Mouse (Mus musculus): ENCODE measurements around the gene Dennd5b. TPM values are rescaled to one million over a fixed set of nuclear protein-coding genes. Genes with fewer than 3 reads are reported as not detected.

Gene Dennd5b
- total RNA-seq, 1 experiment: 11.5 TPM

DNA sequence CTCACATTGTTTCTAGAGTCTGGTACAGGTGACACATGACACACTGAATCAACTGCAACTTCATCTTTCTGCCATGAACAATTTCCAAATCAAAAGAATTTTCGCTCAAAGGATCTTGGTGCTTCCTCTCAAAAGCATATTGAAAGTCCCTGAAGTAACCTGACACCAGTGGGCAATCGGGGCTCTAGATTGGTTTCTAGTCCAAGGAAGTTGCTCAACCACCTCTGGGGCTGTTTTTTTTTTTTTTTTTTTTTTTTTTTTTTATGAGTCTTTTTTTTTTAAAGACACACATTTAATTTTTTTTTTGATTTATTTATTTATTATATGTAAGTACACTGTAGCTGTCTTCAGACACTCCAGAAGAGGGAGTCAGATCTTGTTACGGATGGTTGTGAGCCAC is 121.0 kb downstream of the Dennd5b start:
- Histone ChIP-seq H3K4me3 (ENCODE audit: insufficient read depth in 1 of 2, low read depth in 1 of 2, low read length in 2 of 2, poor library complexity in 1 of 2, severe bottlenecking in 1 of 2) (no peak overlapping the region), H3K4me1 (ENCODE audit: control insufficient read depth in 2 of 2, insufficient read depth in 2 of 2, low read length in 2 of 2, poor library complexity in 1 of 2) (peaks cover 9 to 10% of the 10 kb centered on the region in 2 experiments), H3K9ac (ENCODE audit: insufficient read depth, low read depth, low read length, poor library complexity, severe bottlenecking) (no peak overlapping the region), H3K27ac (ENCODE audit: insufficient read depth, low read depth, low read length, poor library complexity, severe bottlenecking) (no peak overlapping the region), H3K9me3 (ENCODE audit: control insufficient read depth, insufficient read depth, low read depth, low read length) (no peaks in the 10 kb centered on the region), H3K36me3 (ENCODE audit: control insufficient read depth, insufficient read depth, low read length, poor library complexity, severe bottlenecking) (no peaks in the 10 kb centered on the region)
- no peak for DNase-seq (ENCODE audit: low read depth, low spot score)
- no peak for TF ChIP-seq ZC3H11A (IDR thresholded peaks at IDR 0.05; ENCODE audit: borderline replicate concordance, low read depth, low read length)
- no peak for TF ChIP-seq MAFK (IDR thresholded peaks at IDR 0.05; ENCODE audit: insufficient read depth, low read depth, low read length)
- no peak for TF ChIP-seq CHD2 (IDR thresholded peaks at IDR 0.05; ENCODE audit: low read depth, low read length)
- TF ChIP-seq HCFC1 (IDR thresholded peaks at IDR 0.05; ENCODE audit: borderline replicate concordance, insufficient read depth, low read length): no peak
- peak; percentile 88 for TF ChIP-seq ZNF384 (IDR thresholded peaks at IDR 0.05; ENCODE audit: low read depth, low read length)
- in situ Hi-C loops (cut with MboI; ENCODE audit: low sequenced_read_pairs in 2 of 2, unreplicated experiment in 2 of 2): no loop called here

DNA sequence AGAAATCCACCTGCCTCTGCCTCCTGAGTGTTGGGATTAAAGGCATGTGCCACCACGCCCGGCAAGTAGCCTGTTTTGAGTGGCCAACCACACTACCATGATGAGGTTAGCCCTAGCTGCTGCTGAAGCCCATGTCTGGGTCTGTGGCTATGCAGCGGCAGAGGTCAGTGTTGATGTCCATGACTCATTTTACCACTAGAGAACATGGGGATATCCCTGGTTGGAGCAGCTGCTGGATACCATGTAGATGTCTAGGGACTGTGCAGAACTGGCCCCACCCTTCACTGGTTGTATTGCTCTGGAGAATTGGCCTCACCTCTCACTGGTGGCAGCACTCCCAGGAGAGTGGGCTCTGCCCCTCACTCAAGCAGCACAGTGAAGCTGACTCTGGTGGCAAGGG is 126.4 kb downstream of the Dennd5b start:
- Histone ChIP-seq H3K36me3 (ENCODE audit: control insufficient read depth, insufficient read depth, low read length, poor library complexity, severe bottlenecking) (no peaks in the 10 kb centered on the region), H3K4me3 (ENCODE audit: insufficient read depth in 1 of 2, low read depth in 1 of 2, low read length in 2 of 2, poor library complexity in 1 of 2, severe bottlenecking in 1 of 2) (no peak overlapping the region), H3K9ac (ENCODE audit: insufficient read depth, low read depth, low read length, poor library complexity, severe bottlenecking) (no peak overlapping the region), H3K4me1 (ENCODE audit: control insufficient read depth in 2 of 2, insufficient read depth in 2 of 2, low read length in 2 of 2, poor library complexity in 1 of 2) (peaks cover 5 to 6% of the 10 kb centered on the region in 2 experiments; a peak in 3 of 4 replicates), H3K9me3 (ENCODE audit: control insufficient read depth, insufficient read depth, low read depth, low read length) (no peaks in the 10 kb centered on the region), H3K27ac (ENCODE audit: insufficient read depth, low read depth, low read length, poor library complexity, severe bottlenecking) (no peak overlapping the region)
- TF ChIP-seq HCFC1 (IDR thresholded peaks at IDR 0.05; ENCODE audit: borderline replicate concordance, insufficient read depth, low read length): no peak
- TF ChIP-seq ZNF384 (IDR thresholded peaks at IDR 0.05; ENCODE audit: low read depth, low read length): no peak
- no peak for TF ChIP-seq CHD2 (IDR thresholded peaks at IDR 0.05; ENCODE audit: low read depth, low read length)
- no peak for TF ChIP-seq ZC3H11A (IDR thresholded peaks at IDR 0.05; ENCODE audit: borderline replicate concordance, low read depth, low read length)
- no peak for TF ChIP-seq MAFK (IDR thresholded peaks at IDR 0.05; ENCODE audit: insufficient read depth, low read depth, low read length)
- in situ Hi-C loops (cut with MboI; ENCODE audit: low sequenced_read_pairs in 2 of 2, unreplicated experiment in 2 of 2): no loop called here
- no peak for DNase-seq (ENCODE audit: low read depth, low spot score)

DNA sequence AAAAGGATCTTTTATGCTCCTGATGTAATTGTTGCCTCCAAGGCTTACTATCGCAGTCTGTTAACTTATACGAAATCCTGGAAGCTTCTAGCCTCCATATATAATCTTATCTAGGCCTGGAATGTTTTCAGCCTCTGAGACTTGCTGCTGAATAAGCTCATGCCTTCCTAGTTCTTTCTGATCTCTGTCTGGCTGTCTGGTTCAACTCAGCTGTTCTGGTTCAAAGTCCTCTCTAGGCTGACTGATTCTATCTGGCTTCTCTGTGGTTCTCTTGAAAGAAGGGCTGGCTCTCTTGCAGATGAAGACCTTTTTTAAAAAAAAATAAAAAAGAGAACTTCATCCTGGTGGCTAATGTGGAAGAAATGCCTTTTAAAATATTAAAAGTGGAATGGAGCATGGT is 128.6 kb downstream of the Dennd5b start:
- no peak for TF ChIP-seq CHD2 (IDR thresholded peaks at IDR 0.05; ENCODE audit: low read depth, low read length)
- H3K9me3 ChIP-seq (ENCODE audit: control insufficient read depth, insufficient read depth, low read depth, low read length): no peaks in the 10 kb centered on the region
- no peak for DNase-seq (ENCODE audit: low read depth, low spot score)
- no peak overlapping the region for H3K27ac ChIP-seq (ENCODE audit: insufficient read depth, low read depth, low read length, poor library complexity, severe bottlenecking)
- H3K36me3 ChIP-seq (ENCODE audit: control insufficient read depth, insufficient read depth, low read length, poor library complexity, severe bottlenecking): no peaks in the 10 kb centered on the region
- H3K9ac ChIP-seq (ENCODE audit: insufficient read depth, low read depth, low read length, poor library complexity, severe bottlenecking): no peak overlapping the region
- no peak overlapping the region for H3K4me3 ChIP-seq (ENCODE audit: insufficient read depth in 1 of 2, low read depth in 1 of 2, low read length in 2 of 2, poor library complexity in 1 of 2, severe bottlenecking in 1 of 2)
- in situ Hi-C loops (cut with MboI; ENCODE audit: low sequenced_read_pairs in 2 of 2, unreplicated experiment in 2 of 2): no loop called here
- peaks cover 6 to 9% of the 10 kb centered on the region in 2 experiments; a peak in 3 of 4 replicates for H3K4me1 ChIP-seq (ENCODE audit: control insufficient read depth in 2 of 2, insufficient read depth in 2 of 2, low read length in 2 of 2, poor library complexity in 1 of 2)

DNA sequence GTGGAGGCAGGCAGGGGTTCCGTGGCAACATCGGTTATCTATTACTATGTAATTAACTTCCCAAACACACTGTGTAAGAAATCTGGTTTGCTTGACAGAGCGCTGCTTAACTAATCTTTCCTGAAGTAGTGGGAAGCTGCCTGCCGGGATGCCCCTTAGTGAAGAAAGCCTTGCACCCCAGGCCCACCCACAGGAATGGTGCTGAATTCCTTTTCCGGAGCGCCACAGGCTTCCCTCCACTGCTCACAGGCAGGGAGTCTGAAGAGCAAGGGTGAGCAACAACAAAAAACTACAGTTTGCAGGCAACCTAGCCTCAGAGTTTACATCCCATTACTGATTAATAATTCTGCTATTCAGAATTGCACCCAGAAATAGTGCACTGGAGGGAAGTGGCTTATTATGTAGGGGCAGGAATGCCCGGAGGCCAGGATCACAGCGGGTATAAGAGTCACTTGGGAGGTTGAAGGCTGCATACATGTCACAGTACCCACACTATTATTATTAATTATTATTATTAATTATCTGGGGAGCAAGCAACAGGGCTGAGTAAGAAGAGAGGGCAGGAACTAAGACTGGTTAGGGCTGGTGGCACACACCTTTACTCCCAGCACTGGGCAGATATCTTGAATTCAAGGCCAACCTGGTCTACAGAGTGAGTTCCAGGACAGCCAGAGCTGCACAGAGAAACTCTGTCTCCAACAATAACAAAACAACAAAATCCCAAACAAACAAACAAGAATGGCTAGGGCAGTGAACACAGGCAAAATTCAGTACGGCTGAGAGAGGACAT is 129.2 kb downstream of the Dennd5b start:
- H3K4me3 ChIP-seq (ENCODE audit: insufficient read depth in 1 of 2, low read depth in 1 of 2, low read length in 2 of 2, poor library complexity in 1 of 2, severe bottlenecking in 1 of 2): peak overlapping the region in 1 of 2 experiments; percentile 47; a peak in 2 of 4 replicates
- in situ Hi-C loops (cut with MboI; ENCODE audit: low sequenced_read_pairs in 2 of 2, unreplicated experiment in 2 of 2): no loop called here

More for the DNA sequence above, 129.2 kb downstream of the Dennd5b start:
- TF ChIP-seq CHD2 (IDR thresholded peaks at IDR 0.05; ENCODE audit: low read depth, low read length) (no peak), MAFK (IDR thresholded peaks at IDR 0.05; ENCODE audit: insufficient read depth, low read depth, low read length) (no peak)
- no peaks in the 10 kb centered on the region for H3K9me3 ChIP-seq (ENCODE audit: control insufficient read depth, insufficient read depth, low read depth, low read length)
- peaks cover 6 to 9% of the 10 kb centered on the region in 2 experiments; a peak in 3 of 4 replicates for H3K4me1 ChIP-seq (ENCODE audit: control insufficient read depth in 2 of 2, insufficient read depth in 2 of 2, low read length in 2 of 2, poor library complexity in 1 of 2)
- H3K9ac ChIP-seq (ENCODE audit: insufficient read depth, low read depth, low read length, poor library complexity, severe bottlenecking): peak overlapping the region; percentile 19; the same call in 1 of the 2 replicates
- no peak for DNase-seq (ENCODE audit: low read depth, low spot score)
- peak overlapping the region; percentile 35; the same call in 1 of the 2 replicates for H3K27ac ChIP-seq (ENCODE audit: insufficient read depth, low read depth, low read length, poor library complexity, severe bottlenecking)
- no peaks in the 10 kb centered on the region for H3K36me3 ChIP-seq (ENCODE audit: control insufficient read depth, insufficient read depth, low read length, poor library complexity, severe bottlenecking)
